Mouse (Mus musculus) thymus, adult 2 months (tissue): ENCODE results near the gene Acsbg1.

Experiments used
- CTCF ChIP-seq: fragments of 200-500 bp; IDR thresholded peaks from 2 replicates; pipeline ENCODE4 v1.5.1; 2012; ENCODE audit warnings: mild to moderate bottlenecking, control low read depth, low read length, moderate library complexity, borderline replicate concordance; ENCODE audit not compliant: control insufficient read depth, poor library complexity, insufficient read depth; ENCODE audit errors: extremely low read depth
- POLR2A ChIP-seq: fragments of 200-500 bp; IDR thresholded peaks from 2 replicates; pipeline ENCODE4 v1.6.1; 2012; ENCODE audit warnings: mild to moderate bottlenecking, low read length, control low read depth, moderate library complexity; ENCODE audit not compliant: control insufficient read depth, poor library complexity, insufficient read depth; ENCODE audit errors: extremely low read depth

DNA sequence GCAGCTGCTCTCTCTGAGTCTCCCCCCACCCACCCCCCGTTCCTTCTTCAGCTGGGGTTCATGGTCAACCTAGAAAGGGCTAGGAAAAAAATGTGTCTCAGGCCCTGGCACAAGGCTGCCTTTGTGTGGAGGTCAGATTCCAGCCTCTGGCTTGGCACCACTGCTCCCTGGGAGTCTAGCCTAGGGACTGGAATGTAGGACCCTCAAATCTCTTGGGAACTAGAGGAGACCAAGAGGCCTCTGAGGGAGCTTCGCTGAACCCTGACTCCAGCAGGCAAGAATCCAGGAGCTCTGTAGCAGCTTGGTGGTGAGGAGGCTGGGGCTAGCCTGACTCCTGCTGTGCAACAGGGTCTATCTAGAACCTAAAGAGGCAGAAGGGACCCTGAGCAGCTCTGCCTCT lies 22.5 kb downstream of the Acsbg1 start:
- TF ChIP-seq CTCF (no peak), POLR2A (no peak)
